Mouse (Mus musculus): ENCODE data around the gene Casc3.

DNA sequence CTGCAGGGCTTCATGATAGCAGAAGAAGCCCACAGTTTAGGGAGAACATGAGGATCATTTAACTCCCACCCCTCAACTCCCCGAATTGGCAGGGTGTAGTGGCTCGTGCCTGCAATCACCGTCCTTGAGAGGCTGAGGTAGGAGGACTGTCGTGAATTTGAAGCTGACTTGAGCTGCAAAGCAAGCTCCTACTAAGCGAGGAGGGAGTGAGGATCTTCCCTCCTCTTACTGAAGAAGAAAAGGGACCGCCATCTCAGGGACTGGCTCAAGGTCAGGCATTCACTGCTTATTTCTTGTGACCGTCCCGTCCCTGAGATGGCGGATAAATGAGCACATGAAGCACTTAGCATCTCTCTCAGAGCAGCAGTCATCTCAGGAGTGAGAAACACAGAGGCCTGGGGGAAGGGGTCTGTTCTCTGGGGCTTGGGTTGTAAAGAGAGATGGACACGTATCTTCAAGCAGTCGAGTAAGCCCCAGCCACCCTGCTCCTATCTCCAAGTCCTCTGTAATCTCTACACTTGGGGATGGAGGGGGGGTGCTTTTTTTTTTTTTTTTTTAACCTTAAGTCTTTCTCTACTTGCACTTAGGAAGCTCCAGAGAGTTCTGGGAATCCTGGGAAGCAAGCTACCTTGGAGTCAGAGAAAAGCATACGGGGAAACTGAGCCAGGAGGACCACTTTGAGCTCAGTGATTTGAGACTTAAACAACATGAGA is 28.5 kb upstream of the Casc3 start:
- no peak for TF ChIP-seq GATA1 (IDR thresholded peaks at IDR 0.05; ENCODE audit: low read length)
- no peak for TF ChIP-seq TAL1 (IDR thresholded peaks at IDR 0.05; ENCODE audit: low read length)
